Mouse (Mus musculus): ENCODE data around the gene Camk2n2. TPM values are rescaled to one million over a fixed set of nuclear protein-coding genes. Genes with fewer than 3 reads are reported as not detected.
"Not testable (repeated sequence)": the region's sequence is repeated elsewhere in the genome, so short reads cannot be mapped to it uniquely, and the experiment has no call there.

Camk2n2 gene
- total RNA-seq (2015) = 0.29 and 0.32 TPM in 2 replicates
- 0.95 TPM in 1 of 2 replicates, not detected in the other for total RNA-seq (2017)

- peak; percentile 62 for ATAC-seq (ENCODE audit: poor library complexity, severe bottlenecking)
Observed at GRCm38 (mm10) chr16:20621191-20621990, at the start of gene Camk2n2. TSS of gene Camk2n2 (minus strand) at chr16:20621287.

GRCm38 (mm10) chr16:20670291-20670690 lies 49.2 kb upstream of the Camk2n2 start:
- ATAC-seq (ENCODE audit: poor library complexity, severe bottlenecking) = no peak

GRCm38 (mm10) chr16:20668013-20668412 lies 46.9 kb upstream of the Camk2n2 start, which contains the start of gene Eif4g1:
TSS of gene Eif4g1 (plus strand) at chr16:20668313.
- ATAC-seq (ENCODE audit: poor library complexity, severe bottlenecking) = not testable (repeated sequence)

GRCm38 (mm10) chr16:20657661-20658060 lies 36.6 kb upstream of the Camk2n2 start:
- ATAC-seq (ENCODE audit: poor library complexity, severe bottlenecking) = no peak

- no peak for ATAC-seq (ENCODE audit: poor library complexity, severe bottlenecking)
Observed at GRCm38 (mm10) chr16:20653315-20653714, 32.2 kb upstream of the Camk2n2 start.

GRCm38 (mm10) chr16:20651947-20652310 lies 30.8 kb upstream of the Camk2n2 start:
- peak; percentile 6; the same call in 1 of the 2 replicates for ATAC-seq (ENCODE audit: poor library complexity, severe bottlenecking)

- peak; percentile 99 for ATAC-seq (ENCODE audit: poor library complexity, severe bottlenecking)
Observed at GRCm38 (mm10) chr16:20651076-20651946, 30.2 kb upstream of the Camk2n2 start, which contains the start of gene Psmd2. TSS of gene Psmd2 (plus strand) at chr16:20651652.

GRCm38 (mm10) chr16:20643911-20644310 lies 22.8 kb upstream of the Camk2n2 start:
- ATAC-seq (ENCODE audit: poor library complexity, severe bottlenecking) = no peak

GRCm38 (mm10) chr16:20642161-20642560 lies 21.1 kb upstream of the Camk2n2 start:
- ATAC-seq (ENCODE audit: poor library complexity, severe bottlenecking) = peak; percentile 85

GRCm38 (mm10) chr16:20638367-20638766 lies 17.3 kb upstream of the Camk2n2 start:
- ATAC-seq (ENCODE audit: poor library complexity, severe bottlenecking) = no peak

GRCm38 (mm10) chr16:20637410-20637809 lies 16.3 kb upstream of the Camk2n2 start:
- no peak for ATAC-seq (ENCODE audit: poor library complexity, severe bottlenecking)

- peak; percentile 33 for ATAC-seq (ENCODE audit: poor library complexity, severe bottlenecking)
Observed at GRCm38 (mm10) chr16:20629731-20630634, 8.9 kb upstream of the Camk2n2 start, which contains the start of gene Ece2. TSS of gene Ece2 (plus strand) at chr16:20629828.

GRCm38 (mm10) chr16:20628871-20629391 lies 7.8 kb upstream of the Camk2n2 start:
- no peak for ATAC-seq (ENCODE audit: poor library complexity, severe bottlenecking)

GRCm38 (mm10) chr16:20623211-20623610 lies 2.1 kb upstream of the Camk2n2 start:
- ATAC-seq (ENCODE audit: poor library complexity, severe bottlenecking) = no peak

GRCm38 (mm10) chr16:20621991-20622685 lies 1.1 kb upstream of the Camk2n2 start:
- ATAC-seq (ENCODE audit: poor library complexity, severe bottlenecking) = peak; percentile 76

GRCm38 (mm10) chr16:20620751-20621190 lies 316 bp downstream of the Camk2n2 start:
- ATAC-seq (ENCODE audit: poor library complexity, severe bottlenecking) = no peak

GRCm38 (mm10) chr16:20620399-20620735 lies 720 bp downstream of the Camk2n2 start:
- ATAC-seq (ENCODE audit: poor library complexity, severe bottlenecking) = no peak

- ATAC-seq (ENCODE audit: poor library complexity, severe bottlenecking) = peak; percentile 52
Observed at GRCm38 (mm10) chr16:20619541-20620398, 1.3 kb downstream of the Camk2n2 start.
